Mouse (Mus musculus) forebrain, embryonic 14.5 days (tissue): ENCODE data around the gene Gm6890. TPM values are rescaled to one million over a fixed set of nuclear protein-coding genes. Genes with fewer than 3 reads are reported as not detected.
"Not testable (repeated sequence)": the region's sequence is repeated elsewhere in the genome, so short reads cannot be mapped to it uniquely, and the experiment has no call there.

Source experiments
- ATAC-seq: fragments of 200-750 bp; cut with Nextera tagmentation; 2 replicates; pipeline ENCODE4 v1.8.0; 2017; ENCODE audit warnings: mild to moderate bottlenecking, moderate library complexity
- DNase-seq: peaks from one replicate; pipeline ENCODE4 v3.0.0-alpha.2; 2015; ENCODE audit warnings: low spot score
- H3K27ac ChIP-seq: fragments of 300-500 bp; sonication (generic); 2 replicates; pipeline ENCODE4 v1.5.1; 2014; ENCODE audit warnings: low read depth, mild to moderate bottlenecking, control low read depth, low read length, moderate library complexity
- H3K27me3 ChIP-seq: fragments of 300-500 bp; sonication (generic); replicated peaks from 2 replicates; pipeline ENCODE4 v1.6.1; 2014; ENCODE audit warnings: low read length, control low read depth, mixed read lengths; ENCODE audit not compliant: control insufficient read depth, insufficient read depth
- H3K36me3 ChIP-seq: fragments of 300-500 bp; sonication (generic); 2 replicates; pipeline ENCODE4 v1.6.1; 2014; ENCODE audit warnings: low read length, control low read depth; ENCODE audit not compliant: control insufficient read depth, insufficient read depth
- H3K4me1 ChIP-seq: fragments of 300-500 bp; sonication (generic); 2 replicates; pipeline ENCODE4 v1.6.1; 2014; ENCODE audit warnings: antibody characterized with exemption, low read length, control low read depth; ENCODE audit not compliant: control insufficient read depth, insufficient read depth
- H3K4me2 ChIP-seq: fragments of 300-500 bp; sonication (generic); 2 replicates; pipeline ENCODE4 v1.6.1; 2014; ENCODE audit warnings: mild to moderate bottlenecking, control low read depth, low read length
- H3K4me3 ChIP-seq: fragments of 300-500 bp; sonication (generic); 2 replicates; pipeline ENCODE4 v1.5.1; 2014; ENCODE audit warnings: low read depth, low read length, control low read depth
- H3K9ac ChIP-seq: fragments of 300-500 bp; sonication (generic); 2 replicates; pipeline ENCODE4 v1.6.1; 2014; ENCODE audit warnings: mild to moderate bottlenecking, low read length, control low read depth, moderate library complexity
- H3K9me3 ChIP-seq: fragments of 300-500 bp; sonication (generic); replicated peaks from 2 replicates; pipeline ENCODE4 v1.6.1; 2016; ENCODE audit warnings: low read length, control low read depth, mixed read lengths; ENCODE audit not compliant: control insufficient read depth
- WGBS: fragments of 180-500 bp; shearing (Covaris S2); extraction: QIAGEN DNeasy Blood & Tissue Kit; methylation state at CpG from one replicate; pipeline ENCODE4 v1.1.7; 2014; 5-methylcytosine and 5-hydroxymethylcytosine counted together
- polyA plus RNA-seq: library from polyadenylated mRNA; unstranded; fragments of >200 nt; fragmentation: Nextera tagmentation; extraction: Ambion mirVana; gene quantifications from 2 replicates; pipeline ENCODE4 v1.2.1, GENCODE M21; 2014

The Gm6890 gene
- not detected in 2 replicates for polyA plus RNA-seq

- DNase-seq, H3K27ac ChIP-seq, H3K4me3 ChIP-seq, H3K4me2 ChIP-seq, H3K27me3 ChIP-seq, H3K4me1 ChIP-seq, ATAC-seq, H3K36me3 ChIP-seq, H3K9ac ChIP-seq, H3K9me3 ChIP-seq: not testable (repeated sequence)
- 88% methylated on average over 8 of the region's 9 CpGs for WGBS
Measured at GRCm38 (mm10) chrX:74740627-74741026, at the start of gene Gm6890. Gene Gm6890 (plus strand): TSS chrX:74740927.

- not testable (repeated sequence) for H3K9ac ChIP-seq, H3K27ac ChIP-seq, H3K4me1 ChIP-seq, DNase-seq, ATAC-seq, H3K4me2 ChIP-seq, H3K27me3 ChIP-seq, H3K4me3 ChIP-seq, H3K36me3 ChIP-seq, H3K9me3 ChIP-seq
- 86% methylated on average over 6 of the region's 10 CpGs for WGBS
Measured at GRCm38 (mm10) chrX:74726195-74726594, 14.5 kb upstream of the Gm6890 start.

GRCm38 (mm10) chrX:74770715-74771114, 30.0 kb downstream of the Gm6890 start:
- not testable (repeated sequence) for H3K9me3 ChIP-seq, H3K4me1 ChIP-seq, H3K36me3 ChIP-seq, H3K4me2 ChIP-seq, H3K27me3 ChIP-seq, H3K9ac ChIP-seq, H3K4me3 ChIP-seq, ATAC-seq, H3K27ac ChIP-seq
- DNase-seq: peak; percentile 0
- WGBS: no CpG with 5 or more reads among the region's 1 CpGs

Other genes with a start within 250 kb of the Gm6890 start
- not detected in 2 replicates for gene Olfr1326-ps1, start 166.0 kb upstream of the Gm6890 start, polyA plus RNA-seq
- gene Olfr1325, start 148.2 kb upstream of the Gm6890 start, polyA plus RNA-seq: not detected in 2 replicates
- 0.08 and 0.27 TPM in 2 replicates for gene Gm5640, start 95.3 kb upstream of the Gm6890 start, polyA plus RNA-seq
- 0.18 TPM in 1 of 2 replicates, not detected in the other for gene Gm5936, start 96.3 kb downstream of the Gm6890 start, polyA plus RNA-seq